8 mouse cellular contexts compared by ENCODE assay signal in the genomic region with DNA sequence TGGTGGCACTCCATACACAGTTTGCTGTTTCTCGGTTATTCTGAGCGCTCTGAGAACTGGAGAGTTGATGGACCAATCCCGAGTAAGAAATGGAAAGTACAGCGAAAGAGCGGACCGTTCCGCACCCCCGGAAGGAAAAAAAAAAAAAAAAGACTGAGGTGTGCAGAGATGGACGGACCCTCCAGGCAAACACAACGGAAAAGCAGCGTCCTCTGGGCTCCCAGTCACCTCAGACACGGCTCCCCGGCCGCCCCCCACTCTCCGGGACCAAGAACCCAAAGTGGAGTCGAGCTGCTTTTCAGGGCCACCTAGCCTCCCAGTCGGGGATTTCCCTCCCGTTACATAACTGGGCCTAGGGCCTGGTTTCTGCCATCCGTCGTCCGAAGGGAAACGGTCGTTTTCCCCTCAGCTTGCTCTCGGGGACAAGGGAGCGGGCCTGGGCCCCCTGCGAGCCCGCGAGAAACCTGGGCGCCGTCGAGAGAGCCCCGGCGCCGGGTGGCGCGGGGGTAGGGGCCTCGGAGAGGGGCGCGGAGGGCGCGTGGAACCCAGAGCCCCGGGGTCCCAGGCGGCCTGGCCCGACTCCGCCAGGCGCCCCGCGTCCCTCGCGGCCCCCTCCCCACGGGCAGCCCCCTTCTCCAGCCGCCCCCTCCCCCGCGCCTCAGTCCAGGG. TPM values are rescaled to one million over a fixed set of nuclear protein-coding genes. Genes with fewer than 3 reads are reported as not detected.
DNase-seq lines count a peak whose midpoint lies in the region; ATAC-seq lines count a peak whose summit lies in the region.

No protein-coding gene starts in this region.

- no peak for DNase-seq in cerebellum, postnatal 10 days
- DNase-seq in adrenal gland, postnatal 36 days, result peak; percentile 53 to 60
- peak; percentile 51 to 59 for DNase-seq in heart, postnatal 10 days
- peak; percentile 41 to 43 for DNase-seq in layer of hippocampus, postnatal 10 days (ENCODE audit: low spot score in 2 of 2)
- DNase-seq in lung, postnatal 36 days, result peak; percentile 30
- DNase-seq in right cerebral cortex, postnatal 14 days, result peak; percentile 18

- ATAC-seq in cerebellum, adult (ENCODE audit: insufficient number of reproducible peaks, low FRiP score, low TSS enrichment), result peak; percentile 36; the same call in 1 of the 2 replicates
- peak; percentile 46 for ATAC-seq in erythroblast, adult 5-6 weeks (replicated peaks; ENCODE audit: low FRiP score, poor library complexity, severe bottlenecking)

- intact Hi-C loops in heart, postnatal 10 days (cut with DNase I), result no loop called here

RNA-seq across cellular contexts. Expression of a gene that starts 0.5 kb away (rescaled TPM):
- 100 to 1,000 TPM; 115 to 155 TPM for total RNA-seq in adrenal gland, postnatal 36 days (2021)
- total RNA-seq in erythroblast, adult 5-6 weeks (2015; ENCODE audit: low replicate concordance), result 67.4 and 77.5 TPM in 2 replicates
- total RNA-seq in erythroblast, adult 5-6 weeks (2017; ENCODE audit: low replicate concordance), result 58.0 and 82.0 TPM in 2 replicates
- total RNA-seq in heart, postnatal 10 days (2021), result 10 to 100 TPM; 62.5 to 73.8 TPM
- total RNA-seq in layer of hippocampus, postnatal 10 days (2021), result 100 to 1,000 TPM; 103 to 105 TPM

RNA-seq across cellular contexts. Expression of a gene that starts 14.7 kb away (rescaled TPM):
- total RNA-seq in adrenal gland, postnatal 36 days (2021), result 100 to 1,000 TPM in 1 of 2 experiments, 10 to 100 TPM in 1; 93.9 to 126 TPM
- 38.7 and 88.6 TPM in 2 replicates for total RNA-seq in erythroblast, adult 5-6 weeks (2015; ENCODE audit: low replicate concordance)
- 115 TPM in 2 replicates for total RNA-seq in erythroblast, adult 5-6 weeks (2017; ENCODE audit: low replicate concordance)
- 10 to 100 TPM; 53.8 to 59.4 TPM for total RNA-seq in heart, postnatal 10 days (2021)
- total RNA-seq in layer of hippocampus, postnatal 10 days (2021), result 10 to 100 TPM; 82.6 to 91.4 TPM

Comparison
In these comparisons a context has a peak if more than half of its experiments do, and no peak if none do; other contexts are left out.
1. DNase-seq: peak in adrenal gland, postnatal 36 days (2 of 2), heart, postnatal 10 days (2 of 2), layer of hippocampus, postnatal 10 days (2 of 2), lung, postnatal 36 days (single experiment) and right cerebral cortex, postnatal 14 days (single experiment); none in cerebellum, postnatal 10 days (0 of 2).